Mouse (Mus musculus) right cerebral cortex, adult 2 months (tissue): ENCODE data around the gene Dspp.

Experiments used
- DNase-seq, 2 experiments: peaks; one replicate each; pipeline ENCODE4 v3.0.0; 2021 to 2022; ENCODE audit warnings: low spot score in 2 of 2

Dspp gene

DNA sequence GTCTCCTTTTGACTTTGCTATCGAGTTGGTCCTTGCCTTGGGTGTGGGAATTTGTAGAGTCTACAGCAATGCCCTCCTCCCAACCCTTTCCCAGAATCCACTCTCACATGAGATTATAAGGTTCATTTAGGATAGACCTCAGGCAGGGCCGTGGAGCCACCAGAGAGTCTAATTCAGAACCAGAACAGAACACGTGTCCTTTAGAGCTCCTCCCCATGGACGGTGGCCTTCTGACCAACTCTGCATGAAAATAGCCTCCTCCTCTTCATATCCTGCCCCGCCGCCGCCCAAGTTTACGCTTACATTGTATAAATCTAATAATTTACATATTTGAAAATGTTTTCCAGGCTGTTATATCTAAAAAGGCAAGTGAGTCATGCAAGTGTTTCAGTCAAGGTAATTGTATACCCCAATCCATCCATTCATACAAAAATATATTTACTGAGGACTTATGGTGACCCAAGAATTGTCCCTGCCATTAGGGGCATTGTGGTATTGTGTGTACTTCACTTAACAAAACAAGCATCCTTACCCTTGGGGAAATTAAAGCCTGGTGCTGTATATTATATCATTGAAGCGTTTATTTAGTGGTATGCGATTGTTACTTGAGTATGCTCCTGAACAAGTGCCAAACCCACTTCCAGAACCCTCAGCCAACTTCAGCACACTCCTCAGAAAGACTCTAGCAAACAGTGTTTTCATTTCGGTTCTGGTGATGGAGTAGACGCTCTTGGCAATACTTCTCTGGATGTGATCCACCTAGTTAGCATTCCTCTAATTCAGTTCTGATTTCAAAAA is 30.8 kb downstream of the Dspp start:
- no peak for DNase-seq

DNA sequence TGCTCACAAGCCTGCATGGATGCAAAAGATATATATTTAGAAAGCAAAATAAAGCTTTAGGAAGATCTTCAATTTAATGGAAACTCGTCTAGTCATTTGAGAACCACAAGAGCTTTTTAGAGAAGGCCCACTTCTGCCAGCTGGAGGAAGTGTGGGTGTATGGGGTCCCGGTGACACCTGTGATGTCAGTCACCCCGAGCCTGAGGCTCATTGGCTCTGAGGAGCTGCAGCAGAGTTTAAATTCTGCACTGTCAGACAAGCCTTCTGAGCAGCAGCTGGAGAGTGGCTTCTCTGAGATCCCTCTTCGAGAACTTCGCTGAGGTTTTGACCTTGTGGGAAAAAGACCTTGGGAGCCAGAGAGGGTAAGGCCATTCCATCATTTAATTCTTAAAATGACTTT is 31.8 kb downstream of the Dspp start, which contains the start of gene Dmp1:
TSS of gene Dmp1 (plus strand) at position 263 of the 400 bp plus-strand sequence.
- DNase-seq: no peak

DNA sequence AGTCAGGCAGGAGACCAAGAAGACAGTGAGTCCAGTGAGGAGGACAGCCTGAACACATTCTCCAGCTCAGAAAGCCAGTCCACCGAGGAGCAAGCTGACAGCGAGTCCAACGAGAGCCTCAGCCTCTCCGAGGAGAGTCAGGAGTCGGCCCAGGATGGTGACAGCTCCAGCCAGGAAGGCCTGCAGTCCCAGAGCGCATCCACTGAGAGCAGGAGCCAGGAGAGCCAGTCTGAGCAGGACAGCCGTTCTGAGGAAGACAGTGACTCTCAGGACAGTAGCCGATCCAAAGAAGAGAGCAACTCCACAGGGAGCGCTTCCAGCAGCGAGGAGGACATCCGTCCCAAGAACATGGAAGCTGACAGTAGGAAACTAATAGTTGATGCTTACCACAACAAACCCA is 42.0 kb downstream of the Dspp start:
- no peak for DNase-seq

DNA sequence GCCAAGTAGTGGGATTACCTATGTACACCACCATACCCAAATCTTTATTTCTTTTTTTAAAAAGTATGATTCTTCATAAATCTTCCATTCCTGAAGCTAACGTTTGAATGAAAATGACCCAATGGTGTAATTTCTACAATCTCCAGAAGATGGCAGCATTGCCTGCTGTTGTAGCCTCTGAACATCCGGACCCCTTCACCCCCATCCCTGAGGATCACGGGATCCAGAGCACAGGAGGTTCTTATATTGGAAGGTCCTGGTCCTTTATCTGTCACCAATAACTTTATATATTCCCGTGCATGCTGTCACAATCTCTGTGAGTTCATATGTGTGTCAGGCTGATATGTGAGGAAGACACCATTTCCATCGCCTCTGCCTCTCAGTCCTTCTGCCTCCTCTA is 48.4 kb downstream of the Dspp start:
- peak; percentile 30 to 56 for DNase-seq

GRCm38 (mm10) chr5:104224299-104224698 is 53.8 kb downstream of the Dspp start:
- no peak for DNase-seq

DNA sequence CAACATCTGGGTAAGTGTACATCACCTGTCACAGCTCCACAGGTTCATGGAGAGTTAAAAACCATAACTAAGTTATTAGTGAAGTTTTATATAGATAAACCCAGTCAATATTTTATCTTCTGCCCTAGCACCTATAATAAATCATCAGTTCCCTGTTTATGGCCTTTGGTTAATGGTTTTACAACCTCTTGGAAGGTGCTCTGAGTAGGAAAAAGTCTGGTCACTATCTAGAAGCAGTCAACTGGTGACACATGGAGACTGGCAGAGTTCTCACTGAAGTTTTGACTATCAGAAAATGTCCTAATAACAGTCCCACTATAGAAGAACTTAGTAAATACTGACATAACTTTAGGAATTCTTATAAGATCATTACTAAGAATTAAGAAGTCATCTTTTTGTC is 54.2 kb downstream of the Dspp start:
- no peak for DNase-seq

DNA sequence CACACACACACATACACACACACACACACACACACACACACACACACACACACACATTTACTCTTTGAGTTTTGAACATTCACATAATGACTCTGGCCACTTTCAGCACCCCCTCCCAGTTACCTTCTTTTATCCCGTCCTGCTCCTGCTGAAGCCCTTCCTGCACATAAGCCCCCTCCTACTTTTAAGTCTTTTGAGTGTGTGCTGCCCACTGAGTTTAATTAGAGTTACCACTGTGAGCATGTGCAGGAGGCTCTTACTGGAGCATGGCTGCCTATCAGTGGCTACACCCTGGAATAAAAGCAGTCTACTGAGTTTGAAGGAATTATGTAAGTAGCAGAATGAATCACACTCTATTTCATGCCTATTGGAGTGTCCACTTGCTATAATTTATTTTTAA is 58.0 kb downstream of the Dspp start:
- no peak for DNase-seq
